Mouse (Mus musculus): ENCODE data around the gene Dennd1a.

- TF ChIP-seq POLR2A (IDR thresholded peaks at IDR 0.05; ENCODE audit: insufficient read depth, low read depth, low read length), result no peak
- no peak for TF ChIP-seq CTCF (IDR thresholded peaks at IDR 0.05)
- no peak for TF ChIP-seq EP300 (IDR thresholded peaks at IDR 0.05; ENCODE audit: insufficient read depth, low read depth, low read length)
Measured at GRCm38 (mm10) chr2:38100289-38100688, 186.9 kb downstream of the Dennd1a start.

Data from heart, adult 2 months (tissue).